ENCODE assay signal across 28 mouse cellular contexts in the genomic region with DNA sequence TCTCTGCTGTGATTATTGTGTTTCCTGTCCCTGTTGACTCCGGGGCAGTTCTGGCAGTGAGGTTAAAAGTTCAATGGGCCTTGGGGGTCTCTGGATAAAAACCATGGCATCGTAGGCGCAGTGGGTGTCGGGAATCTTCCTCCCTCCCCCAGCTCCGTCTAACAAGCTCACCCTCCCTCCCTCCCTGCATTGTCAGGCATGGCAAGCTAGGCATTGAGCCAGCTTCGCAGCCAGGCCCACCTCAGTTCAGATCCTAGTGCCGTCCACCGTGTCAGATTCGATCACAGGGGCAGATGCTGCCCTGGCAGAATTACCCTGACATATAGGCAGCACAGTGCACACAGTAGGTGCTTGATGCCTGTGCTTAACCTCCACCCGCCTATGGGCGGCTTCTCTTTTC. TPM values are rescaled to one million over a fixed set of nuclear protein-coding genes. Genes with fewer than 3 reads are reported as not detected.
A peak's percentile ranks its signal among the peaks of the same experiment; 100 is the strongest.
DNase-seq lines count a peak whose midpoint lies in the region; ATAC-seq and TF ChIP-seq lines count a peak whose summit lies in the region.
"Had no signal": no experiment of that assay in that cellular context is flagged by ENCODE, and none has a peak within 500 bp of the region (broad histone marks: within the 10 kb centered on the region; RNA-seq: fewer than 3 reads in every experiment).

No protein-coding gene starts in this region.

- 0 out of 2 replicates have a peak overlapping the region, but pooled peaks have one; percentile 12 for H3K27ac ChIP-seq in forebrain, embryonic 10.5 days
- no peak overlapping the region for H3K27ac ChIP-seq in forebrain, embryonic 12.5 days
- H3K27ac ChIP-seq: embryonic facial prominence, embryonic 13.5 days; heart, adult 2 months; heart, embryonic 10.5 days; heart, embryonic 13.5 days; hindbrain, embryonic 12.5 days; intestine, embryonic 15.5 days had no signal

- H3K27me3 ChIP-seq in forebrain, embryonic 10.5 days (ENCODE audit: poor library complexity, severe bottlenecking), result no peaks in the 10 kb centered on the region
- no peaks in the 10 kb centered on the region for H3K27me3 ChIP-seq in forebrain, embryonic 12.5 days
- H3K27me3 ChIP-seq: embryonic facial prominence, embryonic 13.5 days; heart, embryonic 13.5 days; hindbrain, embryonic 12.5 days; intestine, embryonic 15.5 days had no signal

- no peak for DNase-seq in forebrain, embryonic 10.5 days (ENCODE audit: extremely low spot score, low spot score)
- peak; percentile 54 for DNase-seq in left cerebral cortex, postnatal 4 days
- DNase-seq in left cerebral cortex, postnatal 10 days (ENCODE audit: extremely low spot score in 1 of 2, low spot score in 2 of 2), result no peak
- DNase-seq in brain, embryonic 14.5 days (ENCODE audit: low read depth), result peak; percentile 60
- DNase-seq in B cell, adult 2 months, result no peak
- DNase-seq: adrenal gland, adult 2 months; adrenal gland, postnatal 14 days; cerebellum, adult 18-20 months; cerebellum, adult 9-10 months; cerebellum, postnatal 25 days; gastrocnemius, postnatal 10 days; gastrocnemius, postnatal 36 days; heart, adult 2 months; heart, postnatal 14 days; heart, postnatal 4 days; kidney, adult 11 months had no signal

- no peak for ATAC-seq in forebrain, embryonic 12.5 days (ENCODE audit: low FRiP score)
- ATAC-seq: CD4-positive, CD25-positive, alpha-beta regulatory T cell, adult 4 months; forebrain, embryonic 16.5 days; hindbrain, embryonic 16.5 days; intestine, embryonic 15.5 days had no signal

- intact Hi-C loops in left cerebral cortex, postnatal 4 days (cut with DNase I), result no loop called here
- intact Hi-C loops in left cerebral cortex, postnatal 10 days (cut with DNase I), result no loop called here

- 84% methylated on average over 11 of the region's 11 CpGs for WGBS in forebrain, embryonic 10.5 days
- 72% methylated on average over 11 of the region's 11 CpGs for WGBS in forebrain, embryonic 12.5 days

- no peak overlapping the region for H3K9ac ChIP-seq in forebrain, embryonic 12.5 days
- H3K9ac ChIP-seq: embryonic facial prominence, embryonic 13.5 days; heart, embryonic 13.5 days; hindbrain, embryonic 12.5 days; intestine, embryonic 15.5 days had no signal

- 0 out of 2 replicates have a peak, but pooled peaks cover 4% of the 10 kb centered on the region for H3K4me1 ChIP-seq in forebrain, embryonic 10.5 days
- H3K4me1 ChIP-seq in forebrain, embryonic 12.5 days, result no peaks in the 10 kb centered on the region
- H3K4me1 ChIP-seq: intestine, embryonic 15.5 days had no signal

- TF ChIP-seq CTCF in brain, embryonic 14.5 days (IDR thresholded peaks at IDR 0.05; ENCODE audit: borderline replicate concordance, extremely low read depth, insufficient read depth, insufficient read length), result no peak

- TF ChIP-seq POLR2A in brain, embryonic 14.5 days (IDR thresholded peaks at IDR 0.05; ENCODE audit: borderline replicate concordance, extremely low read depth, insufficient read depth, insufficient read length, poor library complexity, severe bottlenecking), result no peak

- H3K4me2 ChIP-seq in forebrain, embryonic 12.5 days, result no peak overlapping the region
- H3K4me2 ChIP-seq: embryonic facial prominence, embryonic 13.5 days; heart, embryonic 13.5 days; hindbrain, embryonic 12.5 days; intestine, embryonic 15.5 days had no signal

- H3K9me3 ChIP-seq in forebrain, embryonic 10.5 days, result no peaks in the 10 kb centered on the region
- H3K9me3 ChIP-seq in forebrain, embryonic 12.5 days, result no peaks in the 10 kb centered on the region
- H3K9me3 ChIP-seq: embryonic facial prominence, embryonic 13.5 days; heart, embryonic 10.5 days; heart, embryonic 13.5 days; hindbrain, embryonic 12.5 days; intestine, embryonic 15.5 days had no signal

- peaks cover 11% of the 10 kb centered on the region for H3K36me3 ChIP-seq in forebrain, embryonic 10.5 days (replicated peaks)
- H3K36me3 ChIP-seq in forebrain, embryonic 12.5 days (replicated peaks), result peaks cover 3% of the 10 kb centered on the region; the same call in 1 of the 2 replicates

- no peak overlapping the region for H3K4me3 ChIP-seq in forebrain, embryonic 10.5 days
- no peak overlapping the region for H3K4me3 ChIP-seq in forebrain, embryonic 12.5 days (replicated peaks)
- H3K4me3 ChIP-seq: embryonic facial prominence, embryonic 13.5 days; erythroblast, embryonic 14.5 days; heart, adult 2 months; heart, embryonic 10.5 days; heart, embryonic 13.5 days; hindbrain, embryonic 12.5 days; intestine, embryonic 15.5 days had no signal

RNA-seq across cellular contexts. Expression of a gene that starts 25.9 kb away (rescaled TPM):
- 6.3 and 6.4 TPM in 2 replicates for polyA plus RNA-seq in forebrain, embryonic 10.5 days (2016; fragmentation: Nextera tagmentation; extraction: Ambion mirVana)
- polyA plus RNA-seq in forebrain, embryonic 12.5 days (2016; fragmentation: Nextera tagmentation; extraction: Ambion mirVana), result 7.2 and 8.3 TPM in 2 replicates
- total RNA-seq in left cerebral cortex, postnatal 4 days (2021), result 10 to 100 TPM; 12.7 to 14.1 TPM
- 10 to 100 TPM; 11.3 to 12.9 TPM for total RNA-seq in left cerebral cortex, postnatal 10 days (2021)
- 14.0 and 14.6 TPM in 2 replicates for polyA plus RNA-seq in brain, embryonic 14.5 days (2012; rRNA removed)
- polyA plus RNA-seq: erythroblast, embryonic 14.5 days had no signal

RNA-seq across cellular contexts. Expression of a gene that starts 38.3 kb away (rescaled TPM):
- polyA plus RNA-seq in forebrain, embryonic 10.5 days (2016; fragmentation: Nextera tagmentation; extraction: Ambion mirVana), result 0.22 and 0.27 TPM in 2 replicates
- polyA plus RNA-seq in forebrain, embryonic 12.5 days (2016; fragmentation: Nextera tagmentation; extraction: Ambion mirVana), result 0.32 and 0.37 TPM in 2 replicates
- 1 to 10 TPM; 3.9 to 4.1 TPM for total RNA-seq in left cerebral cortex, postnatal 4 days (2021)
- 10 to 100 TPM; 29.6 to 31.2 TPM for total RNA-seq in left cerebral cortex, postnatal 10 days (2021)
- 0.32 and 0.40 TPM in 2 replicates for polyA plus RNA-seq in brain, embryonic 14.5 days (2012; rRNA removed)
- total RNA-seq: common myeloid progenitor, adult 5-6 weeks; granulocyte monocyte progenitor cell, adult 5-6 weeks had no signal
- polyA plus RNA-seq: erythroblast, embryonic 14.5 days had no signal

RNA-seq across cellular contexts. Expression of a gene that starts 46.1 kb away (rescaled TPM):
- polyA plus RNA-seq in forebrain, embryonic 10.5 days (2016; fragmentation: Nextera tagmentation; extraction: Ambion mirVana), result 2,040 and 2,174 TPM in 2 replicates
- polyA plus RNA-seq in forebrain, embryonic 12.5 days (2016; fragmentation: Nextera tagmentation; extraction: Ambion mirVana), result 4,517 and 4,745 TPM in 2 replicates
- 1,000 to 10,000 TPM; 3,425 to 3,590 TPM for total RNA-seq in left cerebral cortex, postnatal 4 days (2021)
- 1,000 to 10,000 TPM; 1,910 to 2,141 TPM for total RNA-seq in left cerebral cortex, postnatal 10 days (2021)
- polyA plus RNA-seq in brain, embryonic 14.5 days (2012; rRNA removed), result 1,070 and 2,202 TPM in 2 replicates

Comparison
In these comparisons a context has a peak if more than half of its experiments do, and no peak if none do; other contexts are left out.
1. DNase-seq: peak in left cerebral cortex, postnatal 4 days (single experiment) and brain, embryonic 14.5 days (single experiment); none in forebrain, embryonic 10.5 days (single experiment), left cerebral cortex, postnatal 10 days (0 of 2) and B cell, adult 2 months (0 of 2).